Mouse (Mus musculus): Measurements from ENCODE around the gene Ppp2r3c. TPM values are rescaled to one million over a fixed set of nuclear protein-coding genes. Genes with fewer than 3 reads are reported as not detected.

The Ppp2r3c gene
- total and polyA plus RNA-seq, 3 experiments, result 13.7 to 36.8 (median 31.1) TPM

GRCm38 (mm10) chr12:55313901-55314300, 11.1 kb upstream of the Ppp2r3c start:
- DNase-seq (ENCODE audit: extremely low read depth), result no peak
- no peaks in the 10 kb centered on the region; the same call in none of the 2 replicates for H3K79me2 ChIP-seq (replicated peaks; ENCODE audit: control insufficient read depth, extremely low read depth, insufficient read depth, poor library complexity, severe bottlenecking)
- TF ChIP-seq NELFE (IDR thresholded peaks at IDR 0.05; ENCODE audit: low read depth, low read length) (no peak), HCFC1 (IDR thresholded peaks at IDR 0.05; ENCODE audit: low read depth, low read length) (no peak), MAZ (IDR thresholded peaks at IDR 0.05; ENCODE audit: low read depth, low read length) (no peak), CTCF (conservative IDR thresholded peaks at IDR 0.05 in 1 of 2, IDR thresholded peaks at IDR 0.05 in 1 of 2; ENCODE audit: low read depth in 2 of 2, low read length in 2 of 2) (peak in 1 of 2 experiments; percentile 42; a peak in 2 of 4 replicates)
- dilution Hi-C loops (cut with MboI; ENCODE audit: extremely low pct_ligation_motif_present, extremely low pct_unique_long_range_greater_than_20kb, low sequenced_read_pairs) (no loop called here), in situ Hi-C loops (cut with MboI; ENCODE audit: low pct_ligation_motif_present, low pct_unique_long_range_greater_than_20kb, low sequenced_read_pairs) (no loop called here)
- H3K27me3 ChIP-seq (replicated peaks), result no peaks in the 10 kb centered on the region
- H3K9me3 ChIP-seq (replicated peaks; ENCODE audit: low read length), result no peaks in the 10 kb centered on the region
- no peak overlapping the region for H3K4me3 ChIP-seq (replicated peaks in 1 of 3; ENCODE audit: low read depth in 2 of 3, low read length in 2 of 3, poor library complexity in 1 of 3)
- H3K9ac ChIP-seq (ENCODE audit: insufficient read depth, low read depth), result no peak overlapping the region
- peaks cover 26 to 73% of the 10 kb centered on the region in 2 experiments for H3K36me3 ChIP-seq (replicated peaks in 1 of 2; ENCODE audit: control insufficient read depth in 1 of 2, insufficient read depth in 1 of 2, low read length in 1 of 2)
- H3K27ac ChIP-seq (ENCODE audit: insufficient read depth, low read depth), result no peak overlapping the region
- H3K4me1 ChIP-seq (ENCODE audit: control insufficient read depth in 1 of 2, insufficient read depth in 2 of 2), result peaks cover 0 to 7% of the 10 kb centered on the region in 2 experiments; a peak in 2 of 4 replicates
- no peak overlapping the region for H3K4me2 ChIP-seq (ENCODE audit: insufficient read depth, low read depth, poor library complexity, severe bottlenecking)

- H3K4me1 ChIP-seq (ENCODE audit: control insufficient read depth in 1 of 2, insufficient read depth in 2 of 2), result peaks cover 0 to 7% of the 10 kb centered on the region in 2 experiments; a peak in 2 of 4 replicates
- no peak overlapping the region for H3K4me3 ChIP-seq (replicated peaks in 1 of 3; ENCODE audit: low read depth in 2 of 3, low read length in 2 of 3, poor library complexity in 1 of 3)
- TF ChIP-seq GABPA (IDR thresholded peaks at IDR 0.05; ENCODE audit: insufficient replicate concordance, low read depth, low read length), result no peak
- no peak for TF ChIP-seq MXI1 (IDR thresholded peaks at IDR 0.05; ENCODE audit: low read depth, low read length)
- no peak for TF ChIP-seq E2F4 (IDR thresholded peaks at IDR 0.05; ENCODE audit: insufficient replicate concordance, low read depth, low read length)
- TF ChIP-seq MAZ (IDR thresholded peaks at IDR 0.05; ENCODE audit: low read depth, low read length), result no peak
- no peak for TF ChIP-seq POLR2AphosphoS2 (IDR thresholded peaks at IDR 0.05; ENCODE audit: low read depth, low read length)
- TF ChIP-seq ZKSCAN1 (IDR thresholded peaks at IDR 0.05; ENCODE audit: borderline replicate concordance, low read depth, low read length), result no peak
- no peak for TF ChIP-seq JUN (IDR thresholded peaks at IDR 0.05; ENCODE audit: insufficient read depth, low read depth, low read length)
- DNase-seq (ENCODE audit: extremely low read depth), result no peak
- no peak overlapping the region for H3K27ac ChIP-seq (ENCODE audit: insufficient read depth, low read depth)
- H3K27me3 ChIP-seq (replicated peaks), result no peaks in the 10 kb centered on the region
- H3K36me3 ChIP-seq (replicated peaks in 1 of 2; ENCODE audit: control insufficient read depth in 1 of 2, insufficient read depth in 1 of 2, low read length in 1 of 2), result peaks cover 30 to 80% of the 10 kb centered on the region in 2 experiments
- H3K9ac ChIP-seq (ENCODE audit: insufficient read depth, low read depth), result no peak overlapping the region
- in situ Hi-C loops (cut with MboI; ENCODE audit: low pct_ligation_motif_present, low pct_unique_long_range_greater_than_20kb, low sequenced_read_pairs) (no loop called here), dilution Hi-C loops (cut with MboI; ENCODE audit: extremely low pct_ligation_motif_present, extremely low pct_unique_long_range_greater_than_20kb, low sequenced_read_pairs) (no loop called here)
- no peak overlapping the region for H3K4me2 ChIP-seq (ENCODE audit: insufficient read depth, low read depth, poor library complexity, severe bottlenecking)
- H3K79me2 ChIP-seq (replicated peaks; ENCODE audit: control insufficient read depth, extremely low read depth, insufficient read depth, poor library complexity, severe bottlenecking), result no peaks in the 10 kb centered on the region; the same call in none of the 2 replicates
- no peaks in the 10 kb centered on the region for H3K9me3 ChIP-seq (replicated peaks; ENCODE audit: low read length)
Observed at GRCm38 (mm10) chr12:55311841-55312240, 9.0 kb upstream of the Ppp2r3c start.

- Histone ChIP-seq H3K27ac (ENCODE audit: insufficient read depth, low read depth) (no peak overlapping the region), H3K36me3 (replicated peaks in 1 of 2; ENCODE audit: control insufficient read depth in 1 of 2, insufficient read depth in 1 of 2, low read length in 1 of 2) (peaks cover 27 to 74% of the 10 kb centered on the region in 2 experiments), H3K4me2 (ENCODE audit: insufficient read depth, low read depth, poor library complexity, severe bottlenecking) (no peak overlapping the region), H3K4me3 (replicated peaks in 1 of 3; ENCODE audit: low read depth in 2 of 3, low read length in 2 of 3, poor library complexity in 1 of 3) (no peak overlapping the region), H3K4me1 (ENCODE audit: control insufficient read depth in 1 of 2, insufficient read depth in 2 of 2) (peaks cover 0 to 9% of the 10 kb centered on the region in 2 experiments; a peak in 2 of 4 replicates), H3K9ac (ENCODE audit: insufficient read depth, low read depth) (no peak overlapping the region), H3K79me2 (replicated peaks; ENCODE audit: control insufficient read depth, extremely low read depth, insufficient read depth, poor library complexity, severe bottlenecking) (peaks cover 11% of the 10 kb centered on the region), H3K9me3 (replicated peaks; ENCODE audit: low read length) (no peaks in the 10 kb centered on the region), H3K27me3 (replicated peaks) (no peaks in the 10 kb centered on the region)
- dilution Hi-C loops (cut with MboI; ENCODE audit: extremely low pct_ligation_motif_present, extremely low pct_unique_long_range_greater_than_20kb, low sequenced_read_pairs), result no loop called here
- no peak for DNase-seq (ENCODE audit: extremely low read depth)
- in situ Hi-C loops (cut with MboI; ENCODE audit: low pct_ligation_motif_present, low pct_unique_long_range_greater_than_20kb, low sequenced_read_pairs), result no loop called here
- TF ChIP-seq ZNF384 (IDR thresholded peaks at IDR 0.05; ENCODE audit: low read depth, low read length) (no peak), HCFC1 (IDR thresholded peaks at IDR 0.05; ENCODE audit: low read depth, low read length) (no peak), TCF12 (IDR thresholded peaks at IDR 0.05; ENCODE audit: low read depth, low read length) (no peak), PAX5 (IDR thresholded peaks at IDR 0.05; ENCODE audit: low read length) (no peak), USF2 (conservative IDR thresholded peaks at IDR 0.05; ENCODE audit: low read depth, low read length) (no peak), MEF2A (IDR thresholded peaks at IDR 0.05; ENCODE audit: borderline replicate concordance, low read depth, low read length) (no peak), GABPA (IDR thresholded peaks at IDR 0.05; ENCODE audit: insufficient replicate concordance, low read depth, low read length) (no peak), POLR2A (IDR thresholded peaks at IDR 0.05; ENCODE audit: low read depth, low read length) (no peak), MAX (IDR thresholded peaks at IDR 0.05; ENCODE audit: low read length) (no peak), RCOR1 (conservative IDR thresholded peaks at IDR 0.05; ENCODE audit: low read depth, low read length) (no peak), ZKSCAN1 (IDR thresholded peaks at IDR 0.05; ENCODE audit: borderline replicate concordance, low read depth, low read length) (no peak), POLR2AphosphoS2 (IDR thresholded peaks at IDR 0.05; ENCODE audit: low read depth, low read length) (no peak), KAT2A (IDR thresholded peaks at IDR 0.05; ENCODE audit: insufficient replicate concordance, low read length) (no peak), MXI1 (IDR thresholded peaks at IDR 0.05; ENCODE audit: low read depth, low read length) (no peak), SIN3A (IDR thresholded peaks at IDR 0.05; ENCODE audit: low read length) (no peak), UBTF (IDR thresholded peaks at IDR 0.05; ENCODE audit: low read depth, low read length) (no peak), BHLHE40 (IDR thresholded peaks at IDR 0.05; ENCODE audit: low read depth, low read length) (no peak), CTCF (conservative IDR thresholded peaks at IDR 0.05 in 1 of 2, IDR thresholded peaks at IDR 0.05 in 1 of 2; ENCODE audit: low read depth in 2 of 2, low read length in 2 of 2) (no peak)
Observed at GRCm38 (mm10) chr12:55309501-55309900, 6.7 kb upstream of the Ppp2r3c start.
